Mouse (Mus musculus) T-cell, adult 2 months (primary cell): ENCODE data around the gene Becn1.

Source experiments
- DNase-seq: peaks from one replicate; pipeline ENCODE4 v3.0.0; 2022; ENCODE audit warnings: low spot score

The Becn1 gene

GRCm38 (mm10) chr11:101264954-101265471 is 37.1 kb downstream of the Becn1 start:
- DNase-seq = no peak

DNA sequence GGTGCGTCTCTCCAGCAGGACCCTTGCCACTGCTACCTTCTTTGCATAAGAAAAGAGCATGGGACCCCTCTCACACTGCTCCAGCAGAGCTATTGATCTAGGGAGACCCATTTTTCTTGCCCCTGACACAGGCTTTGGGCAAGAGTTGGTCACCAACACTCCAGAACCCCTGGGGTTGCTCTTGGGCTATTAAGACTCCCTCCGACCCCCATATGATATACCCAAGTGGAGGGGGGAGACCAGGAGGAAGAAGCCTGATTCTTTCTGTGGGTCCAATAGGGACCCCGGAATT is 38.2 kb downstream of the Becn1 start:
- no peak for DNase-seq

DNA sequence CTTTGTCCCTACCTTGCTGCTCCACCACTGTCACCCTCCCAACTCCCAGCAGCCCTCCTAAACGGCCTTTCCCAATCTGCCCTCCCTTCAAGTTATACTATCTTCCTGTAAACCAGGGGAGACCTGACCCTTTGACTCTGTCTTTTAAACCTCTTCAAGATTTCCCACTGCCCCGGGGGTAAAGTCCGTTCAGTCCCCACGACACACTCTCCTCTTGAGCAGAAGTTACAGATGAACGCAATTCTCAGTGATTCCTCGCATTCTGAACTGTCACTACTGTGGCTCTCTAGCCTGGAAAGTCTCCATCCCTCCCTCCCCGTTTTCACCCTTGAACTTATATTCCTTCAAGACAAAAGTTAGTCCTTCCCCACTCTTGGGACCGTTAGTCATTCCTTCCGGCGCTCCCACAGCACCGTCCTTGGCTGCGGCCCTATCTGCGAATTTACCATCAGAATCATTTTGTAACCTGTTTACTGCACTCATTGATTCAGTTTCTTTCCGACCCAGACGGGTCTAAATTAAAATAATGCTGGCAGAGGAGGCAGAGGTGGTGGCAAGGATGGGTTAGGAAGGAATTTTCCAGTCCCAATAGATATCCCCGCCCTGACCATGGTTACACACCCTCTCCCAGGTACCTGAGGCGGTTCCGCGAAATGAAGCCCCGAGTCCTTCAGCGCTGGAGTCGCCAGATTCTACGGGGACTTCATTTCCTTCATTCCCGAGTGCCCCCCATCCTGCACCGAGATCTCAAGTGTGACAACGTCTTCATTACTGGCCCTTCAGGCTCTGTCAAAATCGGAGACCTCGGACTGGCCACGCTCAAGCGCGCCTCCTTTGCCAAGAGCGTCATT is 38.7 kb downstream of the Becn1 start:
- DNase-seq = no peak

- no peak for DNase-seq
These were observed 39.7 kb downstream of the Becn1 start for GRCm38 (mm10) chr11:101262272-101262967.

GRCm38 (mm10) chr11:101260826-101261380 is 41.2 kb downstream of the Becn1 start:
- DNase-seq = no peak

GRCm38 (mm10) chr11:101259948-101260825 is 41.9 kb downstream of the Becn1 start, which contains the start of gene Wnk4:
Gene Wnk4, plus strand, starts transcription at chr11:101260567.
- peak; percentile 29 for DNase-seq

GRCm38 (mm10) chr11:101259261-101259712 is 42.8 kb downstream of the Becn1 start:
- no peak for DNase-seq

DNA sequence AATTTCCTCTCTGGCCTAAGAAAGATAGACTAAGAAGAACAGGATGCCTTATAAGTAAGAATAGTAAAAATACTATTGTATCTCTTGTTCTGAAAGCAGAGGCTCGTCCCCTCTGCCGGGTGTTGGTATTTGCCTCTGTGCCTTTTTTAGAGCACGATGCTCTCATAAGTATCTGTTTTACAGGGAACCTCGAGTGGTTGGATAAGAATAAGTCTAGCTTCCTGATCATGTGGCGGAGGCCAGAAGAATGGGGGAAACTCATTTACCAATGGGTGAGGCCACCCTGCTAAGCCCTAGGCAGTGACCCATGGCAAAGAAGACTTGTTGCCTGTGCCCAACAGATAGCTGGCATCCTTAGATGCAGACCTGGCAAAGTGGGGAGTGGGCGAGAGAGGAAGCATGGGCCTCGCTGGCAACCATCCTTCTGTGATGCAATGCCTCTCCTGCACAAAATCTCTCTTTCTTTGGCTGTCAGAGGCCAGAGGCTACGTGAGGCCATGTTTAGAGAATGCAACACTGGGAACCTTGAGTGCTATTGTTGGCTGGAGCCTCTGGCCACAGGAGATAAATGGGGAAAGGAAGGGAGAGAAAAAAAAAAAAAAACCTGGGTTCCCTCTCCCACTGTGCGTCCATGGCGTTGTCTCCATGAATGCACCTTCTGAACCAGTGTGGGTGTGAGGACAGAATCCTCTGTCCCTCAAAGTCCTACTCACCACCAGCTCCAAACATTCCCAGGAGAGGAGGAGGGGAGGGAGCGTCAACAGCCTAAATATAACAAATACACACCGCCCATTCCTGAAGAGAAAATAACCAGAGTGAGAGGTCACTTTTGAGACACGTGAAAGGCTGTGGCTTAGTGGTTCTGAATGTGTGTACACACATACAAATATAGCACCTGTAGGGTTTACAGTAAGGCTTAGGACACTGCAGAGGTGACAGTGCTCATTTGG is 46.0 kb downstream of the Becn1 start:
- no peak for DNase-seq

- DNase-seq = peak; percentile 83
These were observed 48.3 kb downstream of the Becn1 start, which contains the start of gene Vps25 for GRCm38 (mm10) chr11:101253613-101254389. Gene Vps25, plus strand, starts transcription at chr11:101253707.

GRCm38 (mm10) chr11:101252941-101253340 is 49.1 kb downstream of the Becn1 start:
- no peak for DNase-seq

- DNase-seq = no peak
These were observed 51.1 kb downstream of the Becn1 start for GRCm38 (mm10) chr11:101251031-101251430.

DNA sequence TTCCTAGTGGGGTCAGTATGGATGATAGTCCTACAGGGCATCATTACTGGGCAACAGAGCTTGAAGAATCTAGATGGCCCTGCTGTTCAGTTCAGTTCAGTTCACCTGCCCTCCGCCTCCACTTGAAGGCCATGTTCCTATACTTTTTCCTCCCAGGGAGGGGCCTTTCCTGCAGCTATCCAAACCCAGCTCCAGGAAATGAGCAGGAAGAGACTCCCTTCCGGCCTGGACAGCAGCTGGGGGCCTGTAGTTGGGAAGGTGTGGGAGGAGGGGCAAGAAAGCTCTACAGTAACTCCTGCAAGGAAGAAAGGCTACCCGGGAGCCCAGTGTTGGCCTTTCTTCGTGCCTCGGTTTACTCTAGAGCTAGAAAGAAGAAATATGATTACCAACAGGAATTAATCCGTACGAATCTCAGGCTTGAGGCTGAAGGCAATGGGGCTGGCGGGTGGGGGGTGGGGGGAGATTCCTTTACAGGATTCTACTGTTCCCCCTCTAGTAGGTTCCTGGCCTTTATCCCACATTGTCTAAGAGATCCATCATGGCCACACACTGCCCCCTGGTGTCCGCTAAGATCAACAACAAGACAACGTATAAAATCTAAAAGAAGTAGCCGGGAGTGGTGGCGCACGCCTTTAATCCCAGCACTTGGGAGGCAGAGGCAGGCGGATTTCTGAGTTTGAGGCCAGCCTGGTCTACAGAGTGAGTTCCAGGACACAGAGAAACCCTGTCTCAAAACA is 53.7 kb downstream of the Becn1 start:
- DNase-seq = peak; percentile 56

GRCm38 (mm10) chr11:101247521-101248030 is 54.5 kb downstream of the Becn1 start:
- DNase-seq = no peak

DNA sequence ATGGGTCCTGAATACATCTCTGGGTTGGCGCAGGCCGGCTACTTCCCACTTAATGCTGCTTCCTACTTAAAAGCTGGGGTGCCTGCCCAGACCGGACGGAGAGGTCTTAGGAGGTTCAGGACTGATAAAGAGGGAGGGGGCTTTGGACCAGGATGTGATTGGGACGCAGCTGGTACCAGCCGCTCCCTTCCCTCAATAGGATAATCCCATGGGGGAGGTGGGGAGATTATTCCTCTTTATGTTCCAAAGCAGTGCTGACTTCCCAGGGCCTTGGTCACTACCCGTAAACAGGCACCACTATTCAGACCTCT is 55.4 kb downstream of the Becn1 start:
- no peak for DNase-seq

- DNase-seq = peak; percentile 21
These were observed 56.0 kb downstream of the Becn1 start, which contains the start of gene Ramp2 for GRCm38 (mm10) chr11:101245855-101246701. Gene Ramp2, plus strand, starts transcription at chr11:101246028.

DNA sequence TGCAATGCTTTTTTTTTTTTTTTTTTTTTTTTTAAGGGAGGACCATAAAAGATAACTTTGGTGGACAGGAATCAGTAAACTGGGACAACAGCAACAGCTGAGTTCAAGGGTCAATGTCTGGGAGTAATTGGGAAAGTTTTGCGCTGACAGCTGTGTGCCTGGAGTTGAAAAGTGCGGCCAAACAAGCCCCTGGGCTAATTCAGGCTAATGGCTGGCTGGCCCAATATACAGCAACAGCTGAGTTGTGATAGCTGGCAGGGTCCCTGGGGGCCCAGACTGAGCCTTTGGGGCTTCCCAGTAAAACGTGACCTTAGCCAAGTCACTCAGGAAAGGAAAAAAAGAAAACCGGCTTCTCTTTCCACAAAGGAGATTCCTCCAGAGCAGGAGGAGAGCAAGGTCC is 57.0 kb downstream of the Becn1 start:
- DNase-seq = no peak

DNA sequence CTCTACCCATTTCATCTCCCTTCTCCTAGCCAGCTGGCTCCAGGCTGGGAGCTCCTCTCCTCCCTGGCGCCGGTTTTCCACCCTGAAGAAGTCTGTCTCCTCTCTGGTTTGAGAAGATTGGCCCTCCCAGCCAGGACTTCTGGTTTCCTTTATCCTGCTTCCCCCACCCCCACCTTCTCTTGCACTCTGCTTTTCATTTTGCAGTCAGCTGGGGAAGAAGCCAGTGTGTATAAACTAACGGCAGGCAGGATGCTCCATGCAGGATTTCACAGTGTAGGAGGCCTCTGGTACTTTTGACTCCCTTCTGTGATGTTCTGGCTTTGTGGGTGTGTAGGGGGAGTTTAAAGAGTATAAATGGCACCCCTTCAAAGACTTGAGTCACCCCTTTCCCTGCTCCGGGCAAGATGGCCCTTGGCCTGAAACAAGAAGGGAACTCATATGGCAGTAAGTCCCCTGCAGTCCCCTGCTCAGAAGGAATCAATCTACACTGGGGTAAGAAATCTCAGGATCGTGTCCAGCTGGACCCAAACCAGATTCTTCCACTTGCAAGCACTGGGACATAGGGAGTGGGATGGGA is 63.9 kb downstream of the Becn1 start:
- DNase-seq = no peak

DNA sequence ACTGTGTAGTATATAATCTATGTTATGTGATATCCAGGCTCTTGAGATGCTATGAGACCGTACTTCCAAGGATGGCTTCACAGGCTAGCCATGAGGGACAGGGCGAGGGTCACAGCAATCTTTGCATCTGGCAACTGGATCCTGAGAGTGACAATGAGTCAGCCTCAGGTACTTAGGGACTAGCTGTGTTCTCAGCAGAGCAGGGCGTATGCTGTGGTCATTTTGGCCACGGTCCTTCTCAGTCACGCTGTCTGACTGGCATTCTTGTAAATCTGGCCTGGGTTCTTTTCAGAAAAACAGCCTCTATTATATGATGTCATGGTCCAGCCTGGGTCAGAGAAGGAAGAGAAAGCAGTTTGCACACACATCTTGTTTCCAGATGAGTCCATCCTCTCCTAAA is 65.3 kb downstream of the Becn1 start:
- no peak for DNase-seq
